Mouse (Mus musculus): ENCODE measurements around the gene Hils1.

DNA sequence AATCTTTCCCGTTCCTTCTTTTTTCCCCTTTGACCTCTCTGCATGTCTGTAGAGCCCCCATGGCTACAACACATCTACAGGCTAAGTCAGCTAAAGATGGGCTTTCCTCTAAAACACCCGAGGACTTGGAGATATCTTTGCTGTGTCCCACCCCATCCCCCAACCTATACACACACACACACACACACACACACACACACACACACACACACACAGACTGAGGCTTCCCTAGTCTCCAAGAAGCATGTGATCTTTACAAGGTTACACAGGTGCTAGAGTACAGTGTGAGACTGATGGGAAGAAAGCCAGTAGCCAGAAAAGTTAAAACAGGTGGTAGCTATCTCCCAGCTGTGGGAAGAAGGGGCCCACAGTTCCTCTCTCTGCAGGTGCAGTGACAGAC, 19.0 kb downstream of the Hils1 start:
- TF ChIP-seq CTCF (IDR thresholded peaks at IDR 0.05; ENCODE audit: insufficient read depth, low read length) (no peak), POLR2A (IDR thresholded peaks at IDR 0.05; ENCODE audit: borderline replicate concordance, extremely low read depth, low read depth, low read length) (no peak)
